Mouse (Mus musculus) stomach, postnatal 0 days (tissue): ENCODE results near the gene Zbtb9.

Experiments used
- CTCF ChIP-seq: IDR thresholded peaks from 2 replicates; pipeline ENCODE4 v1.5.1; 2016; ENCODE audit warnings: antibody characterized with exemption, low read depth, mild to moderate bottlenecking, moderate library complexity
- EP300 ChIP-seq: optimal IDR thresholded peaks from 2 replicates; pipeline ENCODE3; 2016; ENCODE audit warnings: antibody characterized with exemption

DNA sequence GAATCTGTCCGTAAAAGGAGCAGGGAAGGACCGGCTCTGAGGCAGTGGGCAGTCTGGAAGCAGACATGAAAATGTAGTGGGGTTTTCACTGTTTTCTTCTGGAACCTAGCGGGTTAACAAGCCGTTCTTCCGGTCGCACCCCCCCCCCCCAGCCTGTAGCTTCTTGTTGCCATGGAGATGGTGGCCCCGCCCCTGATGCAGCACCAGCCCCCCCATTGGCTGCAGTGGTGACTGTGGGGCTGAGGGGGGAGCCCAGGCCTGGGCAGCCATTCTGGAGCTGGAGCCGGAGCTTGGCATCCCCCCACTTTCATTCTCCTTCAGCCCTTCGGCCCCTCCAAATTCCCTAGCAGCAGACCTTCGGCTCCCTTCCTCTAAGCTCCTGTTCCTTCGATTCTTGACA, 21.6 kb upstream of the Zbtb9 start:
- TF ChIP-seq CTCF, result no peak
- no peak for TF ChIP-seq EP300
